Mouse (Mus musculus): Measurements from ENCODE around the gene Nup62.

DNA sequence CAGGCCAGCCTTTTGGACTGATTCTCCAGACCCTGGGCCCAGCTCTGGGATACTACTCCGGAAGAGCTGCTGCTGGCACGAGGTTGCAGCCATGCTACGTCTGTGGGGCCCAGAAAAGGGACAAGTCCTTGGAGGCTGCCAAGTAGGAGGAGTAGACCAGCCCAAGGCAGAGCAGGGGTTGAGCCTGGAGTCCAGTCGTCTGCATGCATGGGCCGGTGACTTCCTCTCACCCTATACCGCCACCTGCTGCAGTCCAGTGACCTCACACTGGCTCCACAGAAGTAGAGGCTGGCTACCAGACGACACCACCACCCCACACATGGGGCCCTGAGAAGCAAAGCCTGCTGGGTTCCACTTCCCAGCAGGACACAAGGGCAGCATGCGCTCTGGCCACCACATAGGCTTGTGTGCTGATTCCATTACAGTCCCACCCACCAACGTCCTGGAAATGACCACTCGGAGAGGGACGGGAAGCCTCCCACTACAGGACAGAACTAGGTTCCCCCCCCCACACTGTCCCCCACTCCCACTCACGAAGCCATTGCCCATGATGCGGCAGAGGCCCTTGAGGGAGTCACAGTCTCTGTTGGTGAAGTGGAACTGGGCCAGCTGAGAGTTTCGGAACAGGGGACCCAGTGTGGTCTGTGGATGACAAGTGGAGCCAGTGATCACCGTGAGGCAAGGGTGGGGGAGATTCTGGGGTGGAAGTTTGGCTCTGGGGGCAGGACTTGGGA is 50.6 kb downstream of the Nup62 start:
- TF ChIP-seq POLR2A (IDR thresholded peaks at IDR 0.05; ENCODE audit: insufficient read depth, low read depth, low read length) = 0 out of 2 replicates have a peak, but pooled peaks have one; percentile 35
- TF ChIP-seq EP300 (IDR thresholded peaks at IDR 0.05; ENCODE audit: insufficient read depth, low read depth, low read length) = 0 out of 2 replicates have a peak, but pooled peaks have one; percentile 39

All from heart, adult 2 months (tissue).